ENCODE assay signal across 16 mouse cellular contexts in the genomic region with DNA sequence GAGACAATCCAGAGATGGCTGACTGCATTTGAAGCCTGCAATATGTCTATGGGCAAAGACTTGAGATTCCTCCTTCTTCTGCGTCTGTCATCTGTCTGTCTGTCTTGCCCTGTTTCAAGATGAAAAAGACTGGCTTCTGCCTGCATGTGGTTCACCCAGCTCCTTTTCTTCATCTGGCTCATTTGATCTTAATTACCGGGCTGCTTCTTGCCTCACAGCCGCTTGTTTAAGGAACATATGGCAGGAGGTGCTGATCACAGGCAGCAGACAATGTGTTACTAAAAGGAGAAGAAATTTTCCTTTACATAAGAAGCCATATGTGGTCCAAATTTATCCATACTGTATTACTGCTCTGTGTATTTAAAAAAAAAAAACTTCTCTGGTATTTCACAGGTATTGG.
DNase-seq lines count a peak whose midpoint lies in the region; ATAC-seq and TF ChIP-seq lines count a peak whose summit lies in the region.
"Had no signal": no experiment of that assay in that cellular context is flagged by ENCODE, and none has a peak within 500 bp of the region (broad histone marks: within the 10 kb centered on the region; RNA-seq: fewer than 3 reads in every experiment).

No protein-coding gene starts in this region.

- no peaks in the 10 kb centered on the region for H3K27me3 ChIP-seq in forebrain, embryonic 15.5 days
- no peaks in the 10 kb centered on the region for H3K27me3 ChIP-seq in forebrain, embryonic 11.5 days (ENCODE audit: control insufficient read depth, insufficient read depth, low read length)
- no peaks in the 10 kb centered on the region for H3K27me3 ChIP-seq in embryonic facial prominence, embryonic 14.5 days (replicated peaks; ENCODE audit: control insufficient read depth, insufficient read depth, low read length)
- no peaks in the 10 kb centered on the region for H3K27me3 ChIP-seq in limb, embryonic 14.5 days (ENCODE audit: control insufficient read depth, insufficient read depth, low read length)
- H3K27me3 ChIP-seq in lung, postnatal 0 days (replicated peaks; ENCODE audit: insufficient read depth, low read length), result no peaks in the 10 kb centered on the region
- no peaks in the 10 kb centered on the region for H3K27me3 ChIP-seq in kidney, embryonic 16.5 days (ENCODE audit: insufficient read depth, low read length)
- H3K27me3 ChIP-seq: liver, embryonic 12.5 days had no signal

- no peak for DNase-seq in forebrain, embryonic 11.5 days (ENCODE audit: low spot score)
- peak; percentile 54 for DNase-seq in embryonic facial prominence, embryonic 14.5 days (ENCODE audit: low spot score)
- peak; percentile 31 for DNase-seq in layer of hippocampus, adult 9-10 months (ENCODE audit: low spot score)
- peak; percentile 64 for DNase-seq in limb, embryonic 14.5 days (ENCODE audit: low spot score)
- DNase-seq in lung, postnatal 0 days (ENCODE audit: low spot score), result no peak
- DNase-seq in lung, adult 2 months, result no peak
- DNase-seq: adrenal gland, postnatal 36 days; cerebellum, adult 11-12 months; heart, postnatal 14 days; lung, postnatal 14 days; thymus, adult 2 months had no signal

- no peak for TF ChIP-seq EP300 in lung, postnatal 0 days (IDR thresholded peaks at IDR 0.05)

- TF ChIP-seq POLR2A in limb, embryonic 14.5 days (IDR thresholded peaks at IDR 0.05; ENCODE audit: borderline replicate concordance, extremely low read depth, insufficient read depth, insufficient read length), result no peak
- no peak for TF ChIP-seq POLR2A in lung, adult 2 months (IDR thresholded peaks at IDR 0.05; ENCODE audit: borderline replicate concordance, extremely low read depth, low read depth, low read length)

- H3K36me3 ChIP-seq in forebrain, embryonic 15.5 days, result no peaks in the 10 kb centered on the region
- H3K36me3 ChIP-seq in forebrain, embryonic 11.5 days (ENCODE audit: control insufficient read depth, insufficient read depth, low read length), result no peaks in the 10 kb centered on the region
- H3K36me3 ChIP-seq in embryonic facial prominence, embryonic 14.5 days (ENCODE audit: control insufficient read depth, insufficient read depth, low read length), result no peaks in the 10 kb centered on the region
- H3K36me3 ChIP-seq in limb, embryonic 14.5 days (ENCODE audit: control insufficient read depth, insufficient read depth, low read length), result no peaks in the 10 kb centered on the region
- no peaks in the 10 kb centered on the region for H3K36me3 ChIP-seq in lung, postnatal 0 days (ENCODE audit: insufficient read depth, low read length)
- H3K36me3 ChIP-seq in kidney, embryonic 16.5 days (ENCODE audit: insufficient read depth, low read length), result no peaks in the 10 kb centered on the region
- H3K36me3 ChIP-seq: liver, embryonic 12.5 days had no signal

- H3K9me3 ChIP-seq in forebrain, embryonic 15.5 days, result no peaks in the 10 kb centered on the region
- no peaks in the 10 kb centered on the region for H3K9me3 ChIP-seq in forebrain, embryonic 11.5 days (ENCODE audit: control insufficient read depth, low read length)
- no peaks in the 10 kb centered on the region for H3K9me3 ChIP-seq in embryonic facial prominence, embryonic 14.5 days (ENCODE audit: control insufficient read depth, low read length)
- no peaks in the 10 kb centered on the region for H3K9me3 ChIP-seq in limb, embryonic 14.5 days (ENCODE audit: control insufficient read depth, low read length)
- no peaks in the 10 kb centered on the region for H3K9me3 ChIP-seq in lung, postnatal 0 days (ENCODE audit: low read length)
- H3K9me3 ChIP-seq in kidney, embryonic 16.5 days (ENCODE audit: low read length), result no peaks in the 10 kb centered on the region
- H3K9me3 ChIP-seq: liver, embryonic 12.5 days had no signal

- no peak for TF ChIP-seq CTCF in lung, postnatal 0 days (IDR thresholded peaks at IDR 0.05)
- TF ChIP-seq CTCF in lung, adult 2 months (IDR thresholded peaks at IDR 0.05; ENCODE audit: insufficient read depth, low read length), result no peak

- H3K4me1 ChIP-seq in forebrain, embryonic 15.5 days, result no peaks in the 10 kb centered on the region
- no peaks in the 10 kb centered on the region for H3K4me1 ChIP-seq in forebrain, embryonic 11.5 days (replicated peaks; ENCODE audit: control insufficient read depth, insufficient read depth, low read length)
- H3K4me1 ChIP-seq in embryonic facial prominence, embryonic 14.5 days (ENCODE audit: control insufficient read depth, insufficient read depth, low read length), result no peaks in the 10 kb centered on the region
- H3K4me1 ChIP-seq in limb, embryonic 14.5 days (ENCODE audit: control insufficient read depth, insufficient read depth, low read length), result no peaks in the 10 kb centered on the region
- no peaks in the 10 kb centered on the region for H3K4me1 ChIP-seq in lung, postnatal 0 days (ENCODE audit: insufficient read depth, low read depth, low read length)
- H3K4me1 ChIP-seq in kidney, embryonic 16.5 days (ENCODE audit: insufficient read depth, low read length), result no peaks in the 10 kb centered on the region
- H3K4me1 ChIP-seq in lung, adult 2 months (ENCODE audit: control insufficient read depth, insufficient read depth, low read length), result no peaks in the 10 kb centered on the region
- H3K4me1 ChIP-seq: liver, embryonic 12.5 days had no signal

- 0 out of 2 replicates have a peak overlapping the region, but pooled peaks have one; percentile 9 for H3K27ac ChIP-seq in forebrain, embryonic 15.5 days (replicated peaks)
- H3K27ac ChIP-seq in forebrain, embryonic 11.5 days (ENCODE audit: low read depth, low read length), result no peak overlapping the region
- H3K27ac ChIP-seq in embryonic facial prominence, embryonic 14.5 days (replicated peaks; ENCODE audit: low read depth, low read length), result no peak overlapping the region
- H3K27ac ChIP-seq in limb, embryonic 14.5 days (replicated peaks; ENCODE audit: low read depth, low read length), result no peak overlapping the region
- no peak overlapping the region for H3K27ac ChIP-seq in lung, postnatal 0 days (ENCODE audit: low read length)
- H3K27ac ChIP-seq in kidney, embryonic 16.5 days (ENCODE audit: low read length), result no peak overlapping the region
- H3K27ac ChIP-seq: kidney, postnatal 0 days; liver, embryonic 12.5 days had no signal

- ATAC-seq in forebrain, embryonic 15.5 days (replicated peaks), result peak; percentile 74
- ATAC-seq in forebrain, embryonic 11.5 days (replicated peaks; ENCODE audit: low FRiP score), result no peak
- ATAC-seq in embryonic facial prominence, embryonic 14.5 days (ENCODE audit: low read depth), result no peak
- no peak for ATAC-seq in limb, embryonic 14.5 days (ENCODE audit: low FRiP score, low read depth)
- no peak for ATAC-seq in lung, postnatal 0 days
- ATAC-seq in kidney, embryonic 16.5 days (ENCODE audit: low FRiP score, low TSS enrichment), result no peak
- ATAC-seq: liver, embryonic 12.5 days had no signal

- H3K4me3 ChIP-seq in forebrain, embryonic 15.5 days, result no peak overlapping the region
- no peak overlapping the region for H3K4me3 ChIP-seq in forebrain, embryonic 11.5 days (ENCODE audit: low read depth, low read length)
- no peak overlapping the region for H3K4me3 ChIP-seq in embryonic facial prominence, embryonic 14.5 days (ENCODE audit: low read depth, low read length)
- no peak overlapping the region for H3K4me3 ChIP-seq in limb, embryonic 14.5 days (replicated peaks; ENCODE audit: low read length)
- no peak overlapping the region for H3K4me3 ChIP-seq in lung, postnatal 0 days (ENCODE audit: low read depth, low read length)
- H3K4me3 ChIP-seq in kidney, embryonic 16.5 days (ENCODE audit: low read length), result no peak overlapping the region
- no peak overlapping the region for H3K4me3 ChIP-seq in lung, adult 2 months (replicated peaks; ENCODE audit: extremely low read depth, low read depth, low read length)
- H3K4me3 ChIP-seq: liver, embryonic 12.5 days had no signal

- no peak overlapping the region for H3K9ac ChIP-seq in forebrain, embryonic 15.5 days (replicated peaks)
- H3K9ac ChIP-seq in forebrain, embryonic 11.5 days (ENCODE audit: low read length), result no peak overlapping the region
- H3K9ac ChIP-seq in embryonic facial prominence, embryonic 14.5 days (ENCODE audit: low read depth, low read length), result no peak overlapping the region
- H3K9ac ChIP-seq in limb, embryonic 14.5 days (ENCODE audit: low read depth, low read length, severe bottlenecking), result no peak overlapping the region
- H3K9ac ChIP-seq in lung, postnatal 0 days (replicated peaks; ENCODE audit: low read depth), result no peak overlapping the region
- H3K9ac ChIP-seq in kidney, embryonic 16.5 days (replicated peaks; ENCODE audit: low read length), result no peak overlapping the region
- H3K9ac ChIP-seq: liver, embryonic 12.5 days had no signal

- 44% methylated on average over 3 of the region's 3 CpGs for WGBS in forebrain, embryonic 15.5 days
- 76% methylated on average over 3 of the region's 3 CpGs for WGBS in forebrain, embryonic 11.5 days
- WGBS in embryonic facial prominence, embryonic 14.5 days, result 30% methylated on average over 3 of the region's 3 CpGs
- WGBS in limb, embryonic 14.5 days, result 22% methylated on average over 3 of the region's 3 CpGs
- WGBS in lung, postnatal 0 days, result 78% methylated on average over 3 of the region's 3 CpGs
- 28% methylated on average over 3 of the region's 3 CpGs for WGBS in kidney, embryonic 16.5 days
- 64% methylated on average over 3 of the region's 3 CpGs for WGBS in lung, adult 2 months

- no peak overlapping the region for H3K4me2 ChIP-seq in forebrain, embryonic 15.5 days (replicated peaks)
- H3K4me2 ChIP-seq in forebrain, embryonic 11.5 days (ENCODE audit: low read depth, low read length, severe bottlenecking), result no peak overlapping the region
- H3K4me2 ChIP-seq in embryonic facial prominence, embryonic 14.5 days (ENCODE audit: low read depth, low read length), result no peak overlapping the region
- no peak overlapping the region for H3K4me2 ChIP-seq in limb, embryonic 14.5 days (replicated peaks; ENCODE audit: low read depth, low read length, severe bottlenecking)
- H3K4me2 ChIP-seq in lung, postnatal 0 days (replicated peaks; ENCODE audit: low read depth, low read length), result no peak overlapping the region
- H3K4me2 ChIP-seq in kidney, embryonic 16.5 days (replicated peaks; ENCODE audit: low read depth, low read length), result no peak overlapping the region
- H3K4me2 ChIP-seq: liver, embryonic 12.5 days; midbrain, embryonic 11.5 days had no signal

Comparison
In these comparisons a context has a peak if more than half of its experiments do, and no peak if none do; other contexts are left out.
1. DNase-seq: peak in embryonic facial prominence, embryonic 14.5 days (single experiment), layer of hippocampus, adult 9-10 months (single experiment) and limb, embryonic 14.5 days (single experiment); none in forebrain, embryonic 11.5 days (single experiment), lung, postnatal 0 days (single experiment) and lung, adult 2 months (single experiment).